Mouse (Mus musculus) E14TG2a.4 (cell line): ENCODE measurements at regions not wholly inside any gene's neighbourhood (a gene's known extent, or its start where the extent isn't known, plus 50 kb on each side); places are given as distances from the start of the nearest gene placed in this dataset.

Experiments used
- H3K27me3 ChIP-seq: 2 replicates; pipeline ENCODE4 v1.6.1; 2014; ENCODE audit warnings: low read length, control low read depth; ENCODE audit not compliant: insufficient read depth
- H3K36me3 ChIP-seq: 2 replicates; pipeline ENCODE4 v1.6.1; 2014; ENCODE audit warnings: low read length, control low read depth; ENCODE audit not compliant: insufficient read depth
- H3K4me1 ChIP-seq: replicated peaks from 2 replicates; pipeline ENCODE4 v1.6.1; 2014; ENCODE audit warnings: low read depth, low read length, control low read depth
- H3K4me3 ChIP-seq: replicated peaks from 2 replicates; pipeline ENCODE4 v1.5.1; 2014; ENCODE audit warnings: mild to moderate bottlenecking, low read length
- H3K9me3 ChIP-seq: 2 replicates; pipeline ENCODE4 v1.6.1; 2014; ENCODE audit warnings: low read length, control low read depth
- CTCF ChIP-seq: conservative IDR thresholded peaks from 2 replicates; pipeline ENCODE4 v1.5.1; 2014; ENCODE audit warnings: low read length
- NANOG ChIP-seq: IDR thresholded peaks from 2 replicates; pipeline ENCODE4 v1.6.1; 2014; ENCODE audit warnings: borderline replicate concordance, low read length, mixed read lengths
- POU5F1 ChIP-seq: IDR thresholded peaks from 2 replicates; pipeline ENCODE4 v1.6.1; 2014; ENCODE audit warnings: low read length, borderline replicate concordance

GRCm38 (mm10) chr9:86224530-86224929 lies 240.2 kb downstream of the Ube2cbp start:
- Histone ChIP-seq H3K4me1 (no peaks in the 10 kb centered on the region), H3K9me3 (peaks cover 21% of the 10 kb centered on the region), H3K27me3 (no peaks in the 10 kb centered on the region), H3K4me3 (no peak overlapping the region), H3K36me3 (no peaks in the 10 kb centered on the region)
- no peak for TF ChIP-seq NANOG
- no peak for TF ChIP-seq POU5F1
- no peak for TF ChIP-seq CTCF

- Histone ChIP-seq H3K4me1 (no peaks in the 10 kb centered on the region), H3K4me3 (no peak overlapping the region), H3K9me3 (peaks cover 39% of the 10 kb centered on the region), H3K27me3 (no peaks in the 10 kb centered on the region), H3K36me3 (no peaks in the 10 kb centered on the region)
- no peak for TF ChIP-seq POU5F1
- no peak for TF ChIP-seq CTCF
- no peak for TF ChIP-seq NANOG
These were observed 233.9 kb downstream of the Ube2cbp start for GRCm38 (mm10) chr9:86230673-86231350.

GRCm38 (mm10) chr9:86231692-86232091 lies 233.1 kb downstream of the Ube2cbp start:
- H3K4me1 ChIP-seq: no peaks in the 10 kb centered on the region
- H3K27me3 ChIP-seq: no peaks in the 10 kb centered on the region
- H3K36me3 ChIP-seq: no peaks in the 10 kb centered on the region
- H3K9me3 ChIP-seq: peaks cover 39% of the 10 kb centered on the region
- TF ChIP-seq POU5F1: no peak
- no peak for TF ChIP-seq CTCF
- no peak for TF ChIP-seq NANOG
- H3K4me3 ChIP-seq: no peak overlapping the region

DNA sequence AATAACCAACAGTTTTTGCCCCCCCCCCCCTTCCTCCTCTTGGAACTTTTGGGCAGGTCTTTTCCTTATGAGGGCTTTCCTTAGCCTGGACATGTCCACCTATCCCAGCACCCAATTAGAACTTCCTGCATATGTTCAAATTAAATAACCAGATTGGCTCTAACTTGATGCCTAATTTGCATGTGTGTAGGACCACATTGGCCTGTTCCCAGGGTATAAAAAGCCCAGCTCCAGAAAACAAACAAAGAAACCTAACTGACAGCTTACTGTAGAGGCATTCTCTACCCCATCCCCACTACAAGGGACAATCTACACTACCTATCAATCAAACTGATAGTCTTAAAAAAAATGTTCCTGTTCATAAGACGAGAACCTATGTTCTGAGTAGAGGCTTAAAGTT lies 232.6 kb downstream of the Ube2cbp start:
- no peaks in the 10 kb centered on the region for H3K36me3 ChIP-seq
- no peaks in the 10 kb centered on the region for H3K27me3 ChIP-seq
- no peaks in the 10 kb centered on the region for H3K4me1 ChIP-seq
- TF ChIP-seq POU5F1: no peak
- no peak for TF ChIP-seq CTCF
- no peak for TF ChIP-seq NANOG
- H3K9me3 ChIP-seq: peaks cover 35% of the 10 kb centered on the region
- no peak overlapping the region for H3K4me3 ChIP-seq

DNA sequence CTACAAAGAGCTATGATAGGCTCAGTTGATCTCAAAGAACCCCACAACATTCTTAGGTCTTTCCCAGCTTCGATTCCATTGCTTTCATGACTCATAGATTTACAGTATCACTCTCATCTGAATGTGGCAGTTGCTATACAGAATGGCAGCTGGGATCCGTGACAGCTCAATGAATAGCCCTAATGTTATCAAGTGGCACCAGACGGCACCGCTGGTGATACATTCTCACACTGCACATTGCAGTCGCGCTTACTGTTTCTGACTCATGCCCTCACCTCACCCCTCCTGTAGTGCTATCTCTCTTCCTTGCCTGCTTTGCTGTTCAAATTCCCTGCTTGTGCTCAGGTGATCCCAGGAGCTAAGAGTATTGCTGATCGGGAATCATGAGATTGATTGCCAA lies 231.0 kb downstream of the Ube2cbp start:
- TF ChIP-seq NANOG (no peak), POU5F1 (no peak), CTCF (no peak)
- no peaks in the 10 kb centered on the region for H3K36me3 ChIP-seq
- no peak overlapping the region for H3K4me3 ChIP-seq
- H3K9me3 ChIP-seq: peaks cover 25% of the 10 kb centered on the region
- H3K27me3 ChIP-seq: no peaks in the 10 kb centered on the region
- H3K4me1 ChIP-seq: no peaks in the 10 kb centered on the region; the same call in 1 of the 2 replicates

DNA sequence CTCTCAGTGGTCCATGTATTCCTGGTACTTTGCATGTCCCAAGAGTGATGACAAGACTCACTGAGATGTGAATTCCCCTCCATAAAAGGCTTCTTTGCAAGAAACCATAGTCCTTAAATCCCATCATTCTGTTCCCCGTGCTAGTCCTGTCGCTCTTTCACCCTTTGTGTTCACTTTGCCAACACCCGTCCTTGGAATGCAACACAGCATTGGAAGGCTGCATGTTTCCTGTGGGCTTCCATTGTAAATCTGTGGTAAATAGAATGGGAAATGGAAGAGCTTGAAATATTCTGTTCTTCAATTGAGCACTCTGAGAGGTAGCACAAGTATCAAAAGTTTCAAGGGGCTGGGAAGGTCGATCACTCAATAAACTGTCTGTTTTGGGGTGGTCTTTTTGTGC lies 226.1 kb downstream of the Ube2cbp start:
- Histone ChIP-seq H3K27me3 (no peaks in the 10 kb centered on the region), H3K9me3 (peaks cover 10% of the 10 kb centered on the region), H3K4me1 (no peaks in the 10 kb centered on the region; the same call in 1 of the 2 replicates), H3K4me3 (no peak overlapping the region), H3K36me3 (no peaks in the 10 kb centered on the region)
- TF ChIP-seq POU5F1 (no peak), NANOG (no peak; the same call in 1 of the 2 replicates), CTCF (no peak)

GRCm38 (mm10) chr9:86240287-86240686 lies 224.5 kb downstream of the Ube2cbp start:
- TF ChIP-seq CTCF: no peak
- no peak for TF ChIP-seq NANOG
- Histone ChIP-seq H3K36me3 (no peaks in the 10 kb centered on the region), H3K9me3 (peaks cover 24% of the 10 kb centered on the region), H3K4me1 (no peaks in the 10 kb centered on the region; the same call in 1 of the 2 replicates), H3K4me3 (no peak overlapping the region), H3K27me3 (no peaks in the 10 kb centered on the region)

DNA sequence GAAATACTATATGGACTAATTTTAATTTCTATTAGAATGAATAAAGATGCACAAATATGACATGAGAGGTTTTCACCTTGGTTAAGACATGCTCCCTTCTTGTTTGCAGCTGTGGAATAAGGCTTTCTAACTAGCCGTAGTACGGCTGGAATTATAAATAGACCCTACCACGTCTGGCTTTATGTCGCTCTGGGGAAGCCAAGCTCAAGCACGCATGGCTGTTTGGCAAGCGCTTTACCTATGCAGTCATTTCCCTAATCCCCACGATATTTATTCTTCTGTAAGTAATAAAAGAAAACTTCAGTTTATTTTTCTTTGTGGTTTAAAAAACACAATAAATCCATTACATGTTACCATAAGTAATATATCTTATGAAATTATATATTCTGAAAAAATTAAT lies 223.9 kb downstream of the Ube2cbp start:
- TF ChIP-seq NANOG (no peak), CTCF (no peak), POU5F1 (no peak)
- Histone ChIP-seq H3K27me3 (no peaks in the 10 kb centered on the region), H3K9me3 (peaks cover 28% of the 10 kb centered on the region), H3K4me1 (no peaks in the 10 kb centered on the region; the same call in 1 of the 2 replicates), H3K36me3 (no peaks in the 10 kb centered on the region), H3K4me3 (no peak overlapping the region)

DNA sequence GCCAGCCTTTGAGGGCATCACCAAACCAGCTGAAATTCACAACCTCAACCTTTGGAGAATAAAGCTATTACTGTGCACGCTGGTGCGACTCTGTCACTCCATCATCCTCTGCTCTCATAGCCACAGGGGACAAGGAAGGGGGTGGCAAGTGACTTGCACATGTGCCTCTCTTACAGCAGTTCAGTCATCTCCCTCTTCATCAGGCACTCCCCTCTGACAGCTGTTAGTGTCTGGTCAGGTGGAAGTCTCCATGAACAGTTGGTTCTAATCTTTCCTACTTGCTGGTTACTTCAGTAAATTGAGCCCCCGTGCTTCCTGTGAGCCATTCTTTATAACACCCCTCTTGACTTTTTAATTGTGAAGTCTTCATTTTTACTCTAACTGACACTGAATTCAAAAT lies 214.6 kb downstream of the Ube2cbp start:
- TF ChIP-seq POU5F1: no peak
- TF ChIP-seq CTCF: no peak
- no peak for TF ChIP-seq NANOG
- no peaks in the 10 kb centered on the region for H3K36me3 ChIP-seq
- no peaks in the 10 kb centered on the region for H3K27me3 ChIP-seq
- no peak overlapping the region for H3K4me3 ChIP-seq
- H3K9me3 ChIP-seq: peaks cover 77% of the 10 kb centered on the region
- H3K4me1 ChIP-seq: no peaks in the 10 kb centered on the region
